Mouse (Mus musculus): Measurements from ENCODE around the gene Thada.

The Thada gene

GRCm38 (mm10) chr17:84474312-84474711 lies 8.3 kb upstream of the Thada start:
- no peak for DNase-seq (ENCODE audit: low spot score)

GRCm38 (mm10) chr17:84435012-84435411 lies 31.0 kb downstream of the Thada start:
- DNase-seq (ENCODE audit: low spot score) = no peak

- no peak for DNase-seq (ENCODE audit: low spot score)
These were observed 31.8 kb downstream of the Thada start for GRCm38 (mm10) chr17:84434233-84434632.

GRCm38 (mm10) chr17:84431991-84432390 lies 34.0 kb downstream of the Thada start:
- DNase-seq (ENCODE audit: low spot score) = no peak

GRCm38 (mm10) chr17:84424258-84424657 lies 41.7 kb downstream of the Thada start:
- DNase-seq (ENCODE audit: low spot score) = no peak

- DNase-seq (ENCODE audit: low spot score) = no peak
These were observed 43.1 kb downstream of the Thada start for GRCm38 (mm10) chr17:84422916-84423315.

- peak; percentile 33 for DNase-seq (ENCODE audit: low spot score)
These were observed 43.8 kb downstream of the Thada start for GRCm38 (mm10) chr17:84422001-84422785.

GRCm38 (mm10) chr17:84421042-84421441 lies 45.0 kb downstream of the Thada start:
- no peak for DNase-seq (ENCODE audit: low spot score)

- DNase-seq (ENCODE audit: low spot score) = no peak
These were observed 45.7 kb downstream of the Thada start for GRCm38 (mm10) chr17:84420276-84420639.

GRCm38 (mm10) chr17:84419326-84420275 lies 46.4 kb downstream of the Thada start:
- DNase-seq (ENCODE audit: low spot score) = no peak

- no peak for DNase-seq (ENCODE audit: low spot score)
These were observed 50.1 kb downstream of the Thada start for GRCm38 (mm10) chr17:84415936-84416335.

- no peak for DNase-seq (ENCODE audit: low spot score)
These were observed 57.3 kb downstream of the Thada start for GRCm38 (mm10) chr17:84408731-84409130.

- DNase-seq (ENCODE audit: low spot score) = no peak
These were observed 60.4 kb downstream of the Thada start for GRCm38 (mm10) chr17:84405616-84406015.

- no peak for DNase-seq (ENCODE audit: low spot score)
These were observed 64.2 kb downstream of the Thada start for GRCm38 (mm10) chr17:84401796-84402195.

GRCm38 (mm10) chr17:84399431-84399830 lies 66.6 kb downstream of the Thada start:
- DNase-seq (ENCODE audit: low spot score) = no peak

GRCm38 (mm10) chr17:84390026-84390425 lies 76.0 kb downstream of the Thada start:
- no peak for DNase-seq (ENCODE audit: low spot score)

- DNase-seq (ENCODE audit: low spot score) = no peak
These were observed 79.8 kb downstream of the Thada start for GRCm38 (mm10) chr17:84386176-84386575.

GRCm38 (mm10) chr17:84385696-84386095 lies 80.3 kb downstream of the Thada start:
- no peak for DNase-seq (ENCODE audit: low spot score)

- DNase-seq (ENCODE audit: low spot score) = no peak
These were observed 81.3 kb downstream of the Thada start for GRCm38 (mm10) chr17:84384661-84385060.

- DNase-seq (ENCODE audit: low spot score) = no peak
These were observed 85.7 kb downstream of the Thada start for GRCm38 (mm10) chr17:84380340-84380739.

GRCm38 (mm10) chr17:84376882-84377281 lies 89.1 kb downstream of the Thada start:
- DNase-seq (ENCODE audit: low spot score) = no peak

- DNase-seq (ENCODE audit: low spot score) = no peak
These were observed 93.5 kb downstream of the Thada start for GRCm38 (mm10) chr17:84372411-84373045.

Measured in ovary, postnatal 36 days (tissue).